Mouse (Mus musculus) testis, adult 2 months (tissue): ENCODE measurements at regions not wholly inside any gene's neighbourhood (a gene's known extent, or its start where the extent isn't known, plus 50 kb on each side); places are given as distances from the start of the nearest gene placed in this dataset.

Experiments used
- CTCF ChIP-seq: fragments of 200-500 bp; IDR thresholded peaks from 2 replicates; pipeline ENCODE4 v1.5.1; 2012; ENCODE audit warnings: low read depth, mild to moderate bottlenecking, inconsistent platforms, low read length, moderate library complexity; ENCODE audit not compliant: control insufficient read depth, insufficient read depth, insufficient replicate concordance
- POLR2A ChIP-seq: fragments of 200-500 bp; IDR thresholded peaks from 2 replicates; pipeline ENCODE4 v1.6.1; 2012; ENCODE audit warnings: low read depth, mild to moderate bottlenecking, inconsistent platforms, low read length, moderate library complexity; ENCODE audit not compliant: control insufficient read depth

GRCm38 (mm10) chr6:31717531-31717930, 153.8 kb upstream of the Podxl start:
- TF ChIP-seq POLR2A (no peak), CTCF (no peak)
